Mouse (Mus musculus) lung, postnatal 0 days (tissue): Measurements from ENCODE around the gene Dock10. TPM values are rescaled to one million over a fixed set of nuclear protein-coding genes. Genes with fewer than 3 reads are reported as not detected.

Source experiments
- ATAC-seq: fragments of 200-750 bp; cut with Nextera tagmentation; 2 replicates; pipeline ENCODE4 v1.8.0; 2017; ENCODE audit warnings: moderate library complexity
- DNase-seq: peaks from one replicate; pipeline ENCODE4 v3.0.0-alpha.2; 2016; ENCODE audit warnings: low spot score
- H3K27ac ChIP-seq: fragments of 300-500 bp; sonication (generic); 2 replicates; pipeline ENCODE4 v1.5.1; 2014; ENCODE audit warnings: antibody characterized with exemption, mild to moderate bottlenecking, low read length, mixed read lengths
- H3K27me3 ChIP-seq: fragments of 300-500 bp; sonication (generic); replicated peaks from 2 replicates; pipeline ENCODE4 v1.6.1; 2014; ENCODE audit warnings: low read length, mixed read lengths; ENCODE audit not compliant: insufficient read depth
- H3K36me3 ChIP-seq: fragments of 300-500 bp; sonication (generic); 2 replicates; pipeline ENCODE4 v1.6.1; 2014; ENCODE audit warnings: low read length, mixed read lengths; ENCODE audit not compliant: insufficient read depth
- H3K4me1 ChIP-seq: fragments of 300-500 bp; sonication (generic); 2 replicates; pipeline ENCODE4 v1.6.1; 2014; ENCODE audit warnings: antibody characterized with exemption, low read depth, low read length, mixed read lengths; ENCODE audit not compliant: insufficient read depth
- H3K4me2 ChIP-seq: fragments of 300-500 bp; sonication (generic); replicated peaks from 2 replicates; pipeline ENCODE4 v1.6.1; 2014; ENCODE audit warnings: low read depth, mild to moderate bottlenecking, low read length, moderate library complexity, mixed read lengths
- H3K4me3 ChIP-seq: fragments of 300-500 bp; sonication (generic); 2 replicates; pipeline ENCODE4 v1.5.1; 2014; ENCODE audit warnings: low read depth, low read length
- H3K9ac ChIP-seq: fragments of 300-500 bp; sonication (generic); replicated peaks from 2 replicates; pipeline ENCODE4 v1.6.1; 2014; ENCODE audit warnings: low read depth, mild to moderate bottlenecking
- H3K9me3 ChIP-seq: fragments of 300-500 bp; sonication (generic); 2 replicates; pipeline ENCODE4 v1.6.1; 2016; ENCODE audit warnings: low read length, mixed read lengths
- CTCF ChIP-seq: IDR thresholded peaks from 2 replicates; pipeline ENCODE4 v1.5.1; 2016; ENCODE audit warnings: antibody characterized with exemption, mild to moderate bottlenecking
- EP300 ChIP-seq: IDR thresholded peaks from 2 replicates; pipeline ENCODE4 v1.6.1; 2016; ENCODE audit warnings: antibody characterized with exemption, mild to moderate bottlenecking, control low read depth
- WGBS: fragments of 180-500 bp; shearing (Covaris S2); extraction: QIAGEN DNeasy Blood & Tissue Kit; methylation state at CpG from one replicate; pipeline ENCODE4 v1.1.7; 2014; 5-methylcytosine and 5-hydroxymethylcytosine counted together
- polyA plus RNA-seq: library from polyadenylated mRNA; unstranded; fragments of >200 nt; fragmentation: Nextera tagmentation; extraction: Ambion mirVana; gene quantifications from 2 replicates; pipeline ENCODE4 v1.2.1, GENCODE M21; 2015

The Dock10 gene
- polyA plus RNA-seq, 1 experiment from 2014 or later, result 6.0 TPM

GRCm38 (mm10) chr1:80604332-80604731 lies 154.0 kb downstream of the Dock10 start:
- no peak overlapping the region for H3K4me2 ChIP-seq
- no peaks in the 10 kb centered on the region for H3K36me3 ChIP-seq
- no peak overlapping the region for H3K27ac ChIP-seq
- H3K4me1 ChIP-seq, result no peaks in the 10 kb centered on the region
- 57% methylated on average over 2 of the region's 2 CpGs for WGBS
- H3K4me3 ChIP-seq, result no peak overlapping the region
- H3K9me3 ChIP-seq, result no peaks in the 10 kb centered on the region
- peak; percentile 48; the same call in 1 of the 2 replicates for ATAC-seq
- peak; percentile 64 for DNase-seq
- no peak overlapping the region for H3K9ac ChIP-seq
- TF ChIP-seq CTCF (no peak), EP300 (no peak)
- no peaks in the 10 kb centered on the region for H3K27me3 ChIP-seq

GRCm38 (mm10) chr1:80603081-80603480 lies 155.2 kb downstream of the Dock10 start:
- Histone ChIP-seq H3K9me3 (no peaks in the 10 kb centered on the region), H3K27me3 (no peaks in the 10 kb centered on the region), H3K36me3 (no peaks in the 10 kb centered on the region), H3K4me1 (no peaks in the 10 kb centered on the region), H3K4me3 (no peak overlapping the region), H3K27ac (no peak overlapping the region), H3K4me2 (no peak overlapping the region), H3K9ac (no peak overlapping the region)
- DNase-seq, result peak; percentile 55
- TF ChIP-seq EP300 (peak; percentile 74), CTCF (no peak)
- 76% methylated on average over 2 of the region's 2 CpGs for WGBS
- ATAC-seq, result no peak

GRCm38 (mm10) chr1:80583281-80583680 lies 175.0 kb downstream of the Dock10 start:
- H3K4me3 ChIP-seq, result no peak overlapping the region
- no peak for DNase-seq

GRCm38 (mm10) chr1:80582186-80582585 lies 176.1 kb downstream of the Dock10 start:
- no peak overlapping the region for H3K27ac ChIP-seq
- H3K4me2 ChIP-seq, result no peak overlapping the region
- WGBS, result 79% methylated on average over 3 of the region's 3 CpGs
- no peaks in the 10 kb centered on the region for H3K27me3 ChIP-seq
- H3K4me1 ChIP-seq, result no peaks in the 10 kb centered on the region
- ATAC-seq (no peak), DNase-seq (no peak)
- no peaks in the 10 kb centered on the region for H3K9me3 ChIP-seq
- no peaks in the 10 kb centered on the region for H3K36me3 ChIP-seq
- no peak overlapping the region for H3K9ac ChIP-seq
- TF ChIP-seq EP300, result no peak
- no peak for TF ChIP-seq CTCF
- H3K4me3 ChIP-seq, result no peak overlapping the region

More at GRCm38 (mm10) chr1:80583281-80583680, 175.0 kb downstream of the Dock10 start:
- H3K27me3 ChIP-seq, result no peaks in the 10 kb centered on the region
- no peaks in the 10 kb centered on the region for H3K4me1 ChIP-seq
- H3K9me3 ChIP-seq, result no peaks in the 10 kb centered on the region
- TF ChIP-seq EP300 (no peak), CTCF (no peak)
- H3K27ac ChIP-seq, result no peak overlapping the region
- no peak; the same call in 1 of the 2 replicates for ATAC-seq
- H3K36me3 ChIP-seq, result no peaks in the 10 kb centered on the region
- H3K9ac ChIP-seq, result no peak overlapping the region
- H3K4me2 ChIP-seq, result no peak overlapping the region
- 27% methylated on average over 5 of the region's 5 CpGs for WGBS

- no peak overlapping the region for H3K27ac ChIP-seq
- no peak for TF ChIP-seq EP300
- peak; percentile 42 for TF ChIP-seq CTCF
- no peak for ATAC-seq
- H3K4me3 ChIP-seq, result no peak overlapping the region
- WGBS, result 82% methylated on average over 2 of the region's 2 CpGs
- H3K36me3 ChIP-seq, result no peaks in the 10 kb centered on the region
- H3K9me3 ChIP-seq, result no peaks in the 10 kb centered on the region
- DNase-seq, result no peak
- H3K4me2 ChIP-seq, result no peak overlapping the region
- no peaks in the 10 kb centered on the region for H3K4me1 ChIP-seq
- H3K9ac ChIP-seq, result no peak overlapping the region
- no peaks in the 10 kb centered on the region for H3K27me3 ChIP-seq
Observed at GRCm38 (mm10) chr1:80576898-80577297, 181.4 kb downstream of the Dock10 start.

GRCm38 (mm10) chr1:80556446-80556845 lies 201.9 kb downstream of the Dock10 start:
- Histone ChIP-seq H3K4me1 (no peaks in the 10 kb centered on the region), H3K9ac (no peak overlapping the region), H3K4me2 (no peak overlapping the region), H3K36me3 (no peaks in the 10 kb centered on the region), H3K27ac (no peak overlapping the region), H3K27me3 (no peaks in the 10 kb centered on the region), H3K9me3 (no peaks in the 10 kb centered on the region), H3K4me3 (no peak overlapping the region)
- TF ChIP-seq EP300, result no peak
- no peak for TF ChIP-seq CTCF
- no peak for DNase-seq
- no peak for ATAC-seq
- 90% methylated on average over 1 of the region's 1 CpGs for whole genome bisulfite sequencing

- H3K36me3 ChIP-seq, result no peaks in the 10 kb centered on the region
- H3K9ac ChIP-seq, result no peak overlapping the region
- 90% methylated on average over 3 of the region's 3 CpGs for WGBS
- ATAC-seq (no peak), DNase-seq (no peak)
- no peak overlapping the region for H3K4me3 ChIP-seq
- no peaks in the 10 kb centered on the region for H3K27me3 ChIP-seq
- H3K9me3 ChIP-seq, result no peaks in the 10 kb centered on the region
- no peak overlapping the region for H3K27ac ChIP-seq
- TF ChIP-seq CTCF, result no peak
- no peak for TF ChIP-seq EP300
- no peaks in the 10 kb centered on the region for H3K4me1 ChIP-seq
- no peak overlapping the region for H3K4me2 ChIP-seq
Observed at GRCm38 (mm10) chr1:80541522-80541921, 216.8 kb downstream of the Dock10 start.
